Mouse (Mus musculus) lung, adult 2 months (tissue): ENCODE data around the gene Pick1.

Experiments used
- CTCF ChIP-seq: fragments of 200-500 bp; IDR thresholded peaks from 2 replicates; pipeline ENCODE4 v1.5.1; 2011; ENCODE audit warnings: mild to moderate bottlenecking, low read length, control low read depth; ENCODE audit not compliant: insufficient read depth
- POLR2A ChIP-seq: fragments of 200-500 bp; IDR thresholded peaks from 2 replicates; pipeline ENCODE4 v1.6.1; 2011; ENCODE audit warnings: low read depth, mild to moderate bottlenecking, control low read depth, low read length, borderline replicate concordance; ENCODE audit errors: extremely low read depth

- TF ChIP-seq CTCF, result no peak
- TF ChIP-seq POLR2A, result no peak
These were observed 27.4 kb upstream of the Pick1 start for GRCm38 (mm10) chr15:79201491-79202150.
